Mouse (Mus musculus): ENCODE measurements around the gene Stpg1. TPM values are rescaled to one million over a fixed set of nuclear protein-coding genes. Genes with fewer than 3 reads are reported as not detected.

Stpg1 gene
- total RNA-seq (2023; ENCODE audit: inconsistent age), result not detected in 4 replicates

GRCm38 (mm10) chr4:135494521-135495396 is at the start of gene Stpg1, which contains the start of gene Nipal3:
Gene Stpg1 (plus strand): TSS chr4:135494790.
Gene Nipal3 (minus strand): TSS chr4:135495038.

GRCm38 (mm10) chr4:135573251-135573808 is 78.7 kb downstream of the Stpg1 start, which contains the start of gene Grhl3:
Gene Grhl3 (minus strand): TSS chr4:135573630.

Other genes starting within 250 kb of the Stpg1 start
- gene Clic4, start 222.0 kb upstream of the Stpg1 start, total RNA-seq (2023; ENCODE audit: inconsistent age), result 47.5 to 53.7 TPM (median 49.1 TPM) in 4 replicates
- gene Srrm1, start 141.5 kb upstream of the Stpg1 start, total RNA-seq (2023; ENCODE audit: inconsistent age), result 297 to 349 TPM (median 319 TPM) in 4 replicates
- not detected in 4 replicates for gene Ncmap, start 96.6 kb upstream of the Stpg1 start, total RNA-seq (2023; ENCODE audit: inconsistent age)
- 5.4 to 8.5 TPM (median 7.6 TPM) in 4 replicates for gene Rcan3, start 60.9 kb upstream of the Stpg1 start, total RNA-seq (2023; ENCODE audit: inconsistent age)
- 63.1 to 83.7 TPM (median 71.0 TPM) in 4 replicates for gene Nipal3, start 248 bp downstream of the Stpg1 start, total RNA-seq (2023; ENCODE audit: inconsistent age)
- not detected in 4 replicates for gene Grhl3, start 78.8 kb downstream of the Stpg1 start, total RNA-seq (2023; ENCODE audit: inconsistent age)
- 0.32 to 0.58 TPM (median 0.38 TPM) in 4 replicates for gene Ifnlr1, start 191.5 kb downstream of the Stpg1 start, total RNA-seq (2023; ENCODE audit: inconsistent age)
- not detected in 4 replicates for gene Il22ra1, start 233.4 kb downstream of the Stpg1 start, total RNA-seq (2023; ENCODE audit: inconsistent age)